Mouse (Mus musculus) cerebral cortex, adult 2 months (tissue): ENCODE data around the gene Cfc1.

ENCODE experiments used
- WGBS: fragments of 180-500 bp; shearing (Covaris S2); methylation state at CpG from one replicate; pipeline ENCODE4 v1.1.7; 2018; 5-methylcytosine and 5-hydroxymethylcytosine counted together

Cfc1 gene

DNA sequence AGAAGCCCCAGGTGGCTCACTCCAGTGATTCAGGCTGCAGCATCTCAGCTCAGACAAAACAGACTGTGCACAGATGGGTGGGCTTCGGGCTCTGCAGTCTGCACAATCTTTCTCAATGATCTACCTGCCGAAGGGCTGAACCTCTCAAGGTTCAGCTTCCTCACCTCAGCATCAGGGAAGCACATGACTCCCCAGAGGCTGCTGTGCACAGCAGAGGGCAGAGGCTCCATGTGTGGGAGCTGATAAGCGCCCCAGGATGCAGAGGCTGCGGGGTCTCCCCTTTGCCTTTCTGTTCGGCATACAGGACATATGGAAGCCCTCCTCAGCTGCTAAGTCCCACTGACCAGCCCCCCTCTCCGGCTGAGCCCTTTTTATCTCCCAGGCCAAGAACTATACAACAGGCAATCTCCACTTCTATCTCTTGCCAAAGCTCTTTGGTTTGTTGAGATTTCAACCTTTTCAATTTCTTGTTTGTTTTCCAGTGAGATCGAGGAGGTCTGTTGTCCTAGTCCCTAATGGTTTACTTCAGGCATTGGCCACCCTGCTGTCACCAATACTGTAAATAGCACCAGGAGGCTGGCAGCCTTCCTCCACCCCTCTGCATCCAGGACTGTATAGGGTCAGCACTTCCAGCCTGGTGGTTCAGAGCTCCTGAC lies at the start of gene Cfc1:
Gene Cfc1 (plus strand): TSS at position 606 of the 656 bp plus-strand sequence.
- 60% methylated on average over 7 of the region's 7 CpGs for WGBS

DNA sequence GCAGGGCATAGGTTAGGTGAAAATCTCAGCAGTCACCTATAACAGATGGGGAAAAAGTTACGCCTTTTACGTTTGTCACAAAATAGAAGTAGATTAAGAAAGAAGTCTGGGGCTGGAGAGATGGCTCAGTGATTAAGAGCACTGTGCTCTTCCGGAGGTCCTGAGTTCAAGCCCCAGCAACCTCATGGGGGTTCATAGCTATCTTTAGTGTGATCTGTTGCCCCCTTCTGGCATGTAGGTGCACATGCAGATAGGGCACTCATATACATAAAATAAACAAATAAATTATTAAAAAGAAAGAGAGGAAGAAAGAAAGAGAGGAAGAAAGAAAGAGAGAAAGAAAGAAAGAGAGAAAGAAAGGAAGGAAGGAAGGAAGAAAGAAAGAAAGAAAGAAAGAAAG lies 48.1 kb upstream of the Cfc1 start:
- WGBS, result 93% methylated on average over 3 of the region's 3 CpGs

DNA sequence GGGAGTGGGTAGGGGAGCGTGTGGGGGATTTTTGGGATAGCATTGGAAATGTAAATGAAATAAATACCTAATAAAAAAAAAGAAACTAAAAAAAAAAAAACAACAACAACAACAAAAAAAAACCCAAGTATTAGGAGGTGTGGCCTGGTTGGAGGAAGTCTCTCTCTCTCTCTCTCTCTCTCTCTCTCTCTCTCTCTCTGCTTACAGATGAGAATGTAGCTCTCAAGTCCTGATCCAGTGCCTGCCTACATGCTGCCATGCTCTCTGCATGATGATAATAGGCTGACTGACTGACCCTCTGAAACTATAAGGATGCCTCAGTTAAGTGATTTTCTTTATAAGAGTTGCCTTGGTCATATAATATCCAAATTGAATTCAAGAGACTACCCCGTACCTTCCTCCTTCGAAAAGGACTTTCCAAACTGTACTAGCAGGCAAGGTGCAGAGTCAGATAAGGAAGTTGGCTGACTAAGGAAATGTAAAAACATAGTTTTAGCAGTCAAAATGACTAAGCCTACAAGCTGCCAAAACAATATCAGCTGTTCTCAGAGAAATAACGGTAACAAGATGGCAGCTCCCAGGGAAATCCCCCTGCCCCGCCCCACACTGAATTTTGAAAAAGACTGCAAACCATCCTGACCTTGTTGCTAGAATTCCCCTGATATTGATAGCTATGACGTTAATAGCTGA lies 45.5 kb upstream of the Cfc1 start:
- 85% methylated on average over 6 of the region's 6 CpGs for WGBS

DNA sequence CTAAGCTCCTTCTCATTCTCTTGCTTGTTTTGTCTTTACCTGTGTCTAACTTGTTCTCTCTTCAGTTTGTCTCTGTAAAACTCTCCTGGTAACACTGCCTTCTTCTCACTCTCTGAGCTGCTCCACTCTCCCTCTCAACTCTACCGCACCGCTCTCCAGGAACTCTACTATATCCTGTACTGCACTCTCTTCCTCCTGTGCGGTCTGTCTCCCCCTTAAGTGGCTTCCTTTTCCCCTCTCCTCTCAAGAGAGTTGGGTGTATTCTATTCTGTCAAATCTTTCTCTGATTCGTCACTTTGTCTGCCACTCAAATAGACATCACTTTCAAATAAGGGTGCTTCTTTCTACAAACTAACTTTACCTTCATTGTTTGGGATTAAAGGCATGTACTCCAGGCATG lies 44.0 kb upstream of the Cfc1 start:
- 89% methylated on average over 4 of the region's 4 CpGs for WGBS

DNA sequence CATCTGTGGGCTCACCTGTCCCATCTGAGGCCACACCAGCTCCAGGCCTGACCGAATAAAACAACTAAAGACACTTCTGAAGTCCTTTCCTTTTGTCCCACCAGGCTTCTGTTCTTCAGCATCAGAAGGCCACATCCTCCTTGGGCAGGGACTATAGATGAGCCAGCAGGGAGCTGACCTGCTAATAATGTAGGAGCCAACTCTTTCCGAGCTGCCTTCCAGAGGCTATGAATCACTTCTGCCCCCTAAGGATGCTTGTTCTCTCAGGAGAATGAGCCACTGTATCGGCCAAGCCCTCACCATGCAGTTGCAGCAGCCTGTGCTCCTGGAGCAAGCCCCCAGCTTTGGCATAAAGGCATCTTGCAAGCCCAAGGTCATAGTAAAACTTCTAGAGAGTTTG lies 32.5 kb upstream of the Cfc1 start:
- 66% methylated on average over 3 of the region's 3 CpGs for WGBS

DNA sequence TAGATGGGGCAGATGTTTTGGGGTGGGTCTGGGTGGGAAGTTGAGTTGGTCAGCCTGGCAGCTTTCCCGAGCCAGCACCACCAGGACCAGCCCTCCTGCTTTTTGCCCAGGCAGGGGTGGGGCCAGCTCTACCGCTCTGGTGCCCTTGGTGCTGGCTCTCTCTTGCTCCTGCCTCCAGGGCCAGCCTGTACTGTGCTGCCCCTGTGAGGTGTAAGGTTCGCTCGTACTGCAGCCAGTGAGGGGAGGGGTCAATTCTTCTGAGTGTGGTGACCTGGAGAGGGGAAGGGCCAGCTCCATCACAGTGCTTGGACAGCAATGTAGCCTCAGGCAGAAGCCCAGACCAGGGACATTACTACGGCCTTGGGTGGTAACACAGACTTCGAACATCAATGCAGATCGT lies 30.1 kb upstream of the Cfc1 start:
- WGBS, result 86% methylated on average over 7 of the region's 7 CpGs

DNA sequence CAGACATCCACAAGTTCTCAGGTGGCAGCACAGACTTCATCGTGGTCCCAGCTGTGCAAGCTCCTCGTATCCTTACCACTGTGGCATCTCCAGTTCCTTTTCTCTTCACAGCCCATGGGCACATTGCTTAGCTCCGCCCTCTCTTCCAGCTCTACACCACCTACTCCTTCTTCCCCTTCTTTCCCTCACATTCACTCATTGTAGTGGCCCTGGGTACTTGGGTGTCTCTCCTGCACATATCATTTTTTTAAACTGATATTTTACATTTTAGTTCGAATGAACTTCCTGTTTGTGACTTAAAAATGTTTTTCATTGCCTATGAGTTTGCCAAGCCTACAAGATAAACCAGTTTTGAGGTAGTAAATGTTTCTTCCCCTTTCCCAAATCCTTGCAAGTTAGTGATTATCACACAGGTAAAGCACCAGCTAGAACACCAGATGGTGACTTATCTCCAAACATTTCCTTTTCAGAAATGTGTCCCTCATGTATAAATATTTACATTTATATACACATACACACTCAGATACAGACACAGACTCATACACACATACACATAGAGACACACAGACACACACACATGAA lies 29.4 kb upstream of the Cfc1 start:
- WGBS, result 82% methylated on average over 4 of the region's 4 CpGs

DNA sequence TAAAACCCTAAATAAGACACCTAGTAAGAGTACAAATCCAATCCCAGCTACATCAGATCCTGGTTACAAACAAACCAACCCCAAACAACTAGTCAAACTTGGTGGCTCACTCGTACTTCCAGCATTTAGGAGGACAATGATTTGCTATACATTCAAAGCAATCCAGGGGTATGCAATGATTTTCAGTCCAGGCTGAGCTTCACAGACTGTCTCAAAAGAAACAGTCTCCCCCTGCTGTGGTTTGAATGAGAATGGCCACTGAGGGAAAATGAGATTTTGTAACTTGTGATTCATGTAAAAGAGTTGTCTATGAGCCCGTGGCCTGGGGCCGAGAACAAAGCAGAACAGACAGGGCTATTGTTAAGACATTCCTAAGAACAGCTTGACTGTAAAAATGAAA lies 27.5 kb upstream of the Cfc1 start:
- 83% methylated on average over 3 of the region's 3 CpGs for WGBS

DNA sequence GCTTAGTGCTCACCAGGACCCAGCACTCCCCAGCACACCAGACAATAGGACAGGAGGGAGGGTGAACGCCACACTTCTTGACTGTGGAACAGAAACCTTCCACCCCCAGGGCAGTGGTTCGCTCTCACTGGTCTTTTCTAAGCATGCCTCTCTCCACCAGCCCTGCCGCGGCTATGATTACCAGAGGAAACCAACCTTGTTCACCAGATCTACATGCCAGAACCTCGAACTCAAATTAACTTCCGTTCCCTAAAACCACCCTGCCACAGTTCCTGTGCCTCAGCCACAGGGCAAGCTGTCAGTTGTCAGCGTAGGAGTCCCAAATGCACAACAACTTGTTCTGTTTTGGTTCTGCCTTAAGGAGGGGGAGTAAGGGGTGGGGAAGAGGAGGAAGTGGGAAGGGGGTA lies 24.9 kb upstream of the Cfc1 start:
- 7% methylated on average over 7 of the region's 7 CpGs for WGBS

DNA sequence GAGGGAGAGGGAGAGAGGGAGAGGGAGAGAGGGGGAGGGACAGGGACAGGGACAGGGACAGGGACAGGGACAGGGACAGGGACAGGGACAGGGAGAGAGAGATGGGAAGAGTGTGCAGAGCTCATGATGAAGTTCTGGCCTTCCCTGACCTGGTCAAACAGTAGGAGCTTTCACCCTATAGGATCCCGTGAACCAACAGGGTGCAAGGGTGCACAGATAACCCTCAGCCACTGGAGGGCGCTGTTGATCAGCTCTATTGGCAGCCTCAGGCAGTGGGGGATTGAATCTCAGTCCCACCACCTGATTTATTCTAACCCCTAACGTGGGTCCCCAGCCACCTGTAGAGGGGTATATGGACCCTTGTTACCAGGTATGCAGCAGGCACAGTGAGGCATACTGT lies 24.4 kb upstream of the Cfc1 start:
- 7% methylated on average over 3 of the region's 3 CpGs for WGBS

DNA sequence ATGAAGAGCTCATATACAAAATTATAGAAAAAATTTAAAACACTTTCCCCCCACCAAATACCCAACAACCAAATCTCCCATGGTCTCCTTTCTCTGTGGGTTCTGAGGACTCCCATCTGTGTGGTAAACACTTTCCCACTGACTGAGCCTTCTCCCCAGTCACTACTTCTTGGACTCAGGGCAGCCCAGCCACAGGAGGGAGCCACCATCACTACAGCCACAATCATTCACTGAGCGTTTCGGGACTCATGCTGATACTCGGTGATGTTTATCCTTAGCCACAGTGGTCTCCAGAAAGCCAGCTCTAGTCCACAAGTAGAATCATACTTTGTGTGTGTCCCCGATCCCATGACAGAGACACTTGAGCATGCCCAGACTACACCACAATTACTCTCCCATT lies 22.4 kb upstream of the Cfc1 start:
- 92% methylated on average over 4 of the region's 4 CpGs for WGBS

DNA sequence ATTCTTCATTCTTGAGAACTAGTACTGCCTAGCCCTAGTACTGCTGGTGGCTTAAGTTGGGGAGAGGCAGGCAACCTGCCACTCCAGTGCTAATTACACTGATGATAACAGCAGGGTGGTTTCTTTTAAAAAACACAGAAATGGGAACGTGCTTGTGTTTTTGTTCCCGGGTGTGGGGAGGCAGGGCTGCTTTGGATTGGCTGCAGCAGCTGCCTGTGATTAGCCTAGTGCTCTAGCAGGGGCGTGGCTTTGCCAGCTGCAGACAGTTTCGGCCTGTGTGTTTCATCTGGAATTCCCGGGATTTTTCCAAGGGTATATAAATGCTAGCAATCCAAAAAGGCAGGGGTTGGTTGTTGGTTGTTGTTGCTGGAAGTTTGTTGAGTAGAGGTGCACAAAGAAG lies 18.9 kb upstream of the Cfc1 start:
- WGBS, result 53% methylated on average over 5 of the region's 5 CpGs

DNA sequence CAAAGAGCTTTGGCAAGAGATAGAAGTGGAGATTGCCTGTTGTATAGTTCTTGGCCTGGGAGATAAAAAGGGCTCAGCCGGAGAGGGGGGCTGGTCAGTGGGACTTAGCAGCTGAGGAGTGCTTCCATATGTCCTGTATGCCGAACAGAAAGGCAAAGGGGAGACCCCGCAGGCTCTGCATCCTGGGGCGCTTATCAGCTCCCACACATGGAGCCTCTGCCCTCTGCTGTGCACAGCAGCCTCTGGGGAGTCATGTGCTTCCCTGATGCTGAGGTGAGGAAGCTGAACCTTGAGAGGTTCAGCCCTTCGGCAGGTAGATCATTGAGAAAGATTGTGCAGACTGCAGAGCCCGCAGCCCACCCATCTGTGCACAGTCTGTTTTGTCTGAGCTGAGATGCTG lies 18.2 kb upstream of the Cfc1 start:
- 76% methylated on average over 6 of the region's 6 CpGs for WGBS

DNA sequence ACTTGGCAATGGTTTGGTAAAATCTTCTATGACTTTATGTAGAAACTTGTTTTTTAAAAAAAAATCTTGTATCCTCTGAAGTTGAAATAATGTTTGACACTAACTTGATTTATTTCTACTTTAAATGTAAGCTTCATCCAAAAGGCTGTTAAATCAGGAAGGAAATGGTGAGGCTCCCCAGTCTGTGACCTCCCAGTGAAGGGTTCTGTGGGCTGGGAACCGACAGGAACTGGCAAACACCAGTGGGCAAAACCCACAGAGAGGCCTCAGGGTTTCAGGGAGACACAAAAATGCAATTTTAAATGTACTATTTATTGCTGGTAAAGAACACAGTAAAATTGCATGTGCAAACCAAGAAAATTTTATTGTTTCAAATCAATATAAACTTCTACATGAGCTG lies 17.7 kb upstream of the Cfc1 start:
- 58% methylated on average over 1 of the region's 1 CpGs for WGBS

DNA sequence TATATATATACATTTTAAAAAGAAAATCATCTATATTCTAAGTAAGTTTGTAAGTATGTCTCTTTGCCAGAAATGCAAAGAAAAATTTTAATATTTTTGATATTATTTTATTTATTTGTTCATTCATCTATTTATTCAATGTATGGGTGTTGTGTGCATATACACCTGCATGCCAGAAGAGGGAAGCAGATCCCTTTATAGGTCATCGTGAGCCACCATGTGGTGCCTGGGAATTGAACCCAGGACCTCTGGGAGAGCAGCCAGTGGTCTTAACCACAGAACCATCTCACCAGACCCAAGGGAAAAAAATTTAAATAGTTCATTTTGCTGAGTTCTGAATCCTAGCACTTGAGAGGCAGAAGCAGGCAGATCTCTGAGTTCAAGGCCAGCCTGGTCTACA lies 17.2 kb upstream of the Cfc1 start:
- WGBS, result 86% methylated on average over 1 of the region's 1 CpGs

DNA sequence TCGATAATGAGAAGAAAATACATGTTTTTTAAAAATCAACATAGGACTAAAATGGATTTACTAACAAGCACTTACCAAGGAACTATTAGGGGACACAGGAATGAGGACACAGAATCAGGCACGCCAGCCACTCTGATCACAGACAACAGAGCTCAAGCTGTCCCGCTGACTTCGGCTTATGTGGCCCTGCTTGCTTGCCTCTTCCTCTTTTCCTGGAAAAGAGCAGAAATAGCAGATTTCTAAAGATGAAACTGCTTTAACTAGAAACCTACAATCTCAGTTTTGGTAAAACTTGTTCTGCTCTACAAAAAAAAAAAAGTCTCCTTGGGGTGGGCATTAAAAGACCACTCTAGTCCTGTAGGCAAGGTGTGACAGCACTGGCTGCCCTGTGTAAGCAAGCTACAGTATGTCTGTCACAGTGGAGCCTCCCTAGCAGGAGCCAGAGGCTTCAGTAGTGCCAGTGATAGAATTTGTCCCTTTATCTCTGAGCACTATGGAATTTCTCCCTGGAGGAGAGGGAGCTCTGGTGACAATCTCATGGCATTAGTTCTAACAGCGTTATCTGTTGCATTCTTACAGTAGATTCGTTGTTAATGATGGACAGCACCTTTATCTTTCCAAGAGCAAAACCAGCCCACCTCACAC lies 13.1 kb upstream of the Cfc1 start:
- WGBS, result 82% methylated on average over 6 of the region's 6 CpGs

DNA sequence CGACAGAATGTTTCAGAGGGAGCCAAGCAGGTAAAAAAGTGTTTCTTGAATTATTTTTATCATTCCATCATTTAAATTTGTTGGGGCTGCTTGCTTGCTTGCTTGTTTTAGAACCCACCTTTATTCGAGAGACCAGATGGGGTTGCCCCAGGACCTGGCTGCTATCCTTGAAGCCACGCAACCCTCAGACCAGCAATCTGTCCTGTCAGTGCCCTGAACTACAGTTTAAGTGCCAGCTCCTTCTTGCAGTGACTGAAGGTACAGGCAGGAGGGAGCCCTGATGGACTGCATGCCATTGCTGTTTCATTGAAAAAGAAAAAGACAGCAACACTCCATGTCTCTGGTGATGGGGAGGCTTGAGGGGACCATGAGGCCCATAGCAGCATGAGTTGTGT lies 12.6 kb upstream of the Cfc1 start:
- 89% methylated on average over 3 of the region's 3 CpGs for WGBS

DNA sequence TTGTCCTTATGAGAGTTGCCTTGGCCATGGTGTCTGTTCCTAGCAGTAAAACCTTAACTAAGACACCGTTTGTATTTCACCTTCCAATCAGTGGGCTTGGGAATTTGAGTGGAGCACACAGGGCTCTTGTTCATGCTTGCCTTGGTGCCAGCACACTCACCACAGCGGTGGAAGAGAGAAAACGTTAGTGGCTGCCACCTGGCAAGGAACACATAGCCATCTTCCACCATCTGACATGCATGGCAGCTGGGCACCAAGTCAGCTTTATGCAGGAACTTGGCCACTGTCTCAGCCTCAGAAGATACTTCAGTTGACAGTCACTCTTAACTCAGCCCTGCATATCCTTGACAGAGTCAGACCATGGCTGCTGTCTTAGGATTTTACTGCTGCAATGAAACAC lies 11.8 kb upstream of the Cfc1 start:
- 56% methylated on average over 3 of the region's 3 CpGs for WGBS

DNA sequence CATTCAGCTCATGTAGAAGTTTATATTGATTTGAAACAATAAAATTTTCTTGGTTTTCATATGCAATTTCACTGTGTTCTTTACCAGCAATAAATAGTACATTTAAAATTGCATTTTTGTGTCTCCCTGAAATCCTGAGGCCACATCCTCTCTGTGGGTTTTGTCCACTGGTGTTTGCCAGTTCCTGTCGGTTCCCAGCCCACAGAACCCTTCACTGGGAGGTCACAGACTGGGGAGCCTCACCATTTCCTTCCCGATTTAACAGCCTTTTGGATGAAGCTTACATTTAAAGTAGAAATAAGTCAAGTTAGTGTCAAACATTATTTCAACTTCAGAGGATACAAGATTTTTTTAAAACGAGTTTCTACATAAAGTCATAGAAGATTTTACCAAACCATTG lies 874 bp upstream of the Cfc1 start:
- WGBS, result 61% methylated on average over 3 of the region's 3 CpGs

DNA sequence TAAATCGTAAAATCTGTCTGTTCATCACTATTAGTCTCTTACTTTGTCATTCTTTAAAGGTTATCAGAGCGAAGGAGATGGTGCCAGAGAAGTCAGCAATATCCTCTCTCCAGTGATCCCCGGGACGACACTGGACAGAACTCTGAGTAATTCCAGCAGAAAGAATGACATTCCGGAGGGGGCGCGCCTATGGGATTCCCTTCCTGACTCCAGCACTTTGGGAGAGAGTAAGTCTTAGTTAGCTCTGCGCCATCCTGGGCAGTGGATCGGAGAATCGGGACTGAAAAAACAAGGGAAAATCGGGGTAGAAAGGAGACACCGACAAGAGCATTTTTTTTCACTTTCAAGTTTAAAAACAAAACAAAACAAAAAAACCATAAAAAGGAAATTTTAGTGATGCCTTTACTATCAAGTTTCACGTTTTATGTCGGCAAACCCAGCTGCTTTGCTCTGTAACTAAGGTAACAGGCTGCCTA lies 881 bp downstream of the Cfc1 start:
- 6% methylated on average over 14 of the region's 14 CpGs for WGBS

DNA sequence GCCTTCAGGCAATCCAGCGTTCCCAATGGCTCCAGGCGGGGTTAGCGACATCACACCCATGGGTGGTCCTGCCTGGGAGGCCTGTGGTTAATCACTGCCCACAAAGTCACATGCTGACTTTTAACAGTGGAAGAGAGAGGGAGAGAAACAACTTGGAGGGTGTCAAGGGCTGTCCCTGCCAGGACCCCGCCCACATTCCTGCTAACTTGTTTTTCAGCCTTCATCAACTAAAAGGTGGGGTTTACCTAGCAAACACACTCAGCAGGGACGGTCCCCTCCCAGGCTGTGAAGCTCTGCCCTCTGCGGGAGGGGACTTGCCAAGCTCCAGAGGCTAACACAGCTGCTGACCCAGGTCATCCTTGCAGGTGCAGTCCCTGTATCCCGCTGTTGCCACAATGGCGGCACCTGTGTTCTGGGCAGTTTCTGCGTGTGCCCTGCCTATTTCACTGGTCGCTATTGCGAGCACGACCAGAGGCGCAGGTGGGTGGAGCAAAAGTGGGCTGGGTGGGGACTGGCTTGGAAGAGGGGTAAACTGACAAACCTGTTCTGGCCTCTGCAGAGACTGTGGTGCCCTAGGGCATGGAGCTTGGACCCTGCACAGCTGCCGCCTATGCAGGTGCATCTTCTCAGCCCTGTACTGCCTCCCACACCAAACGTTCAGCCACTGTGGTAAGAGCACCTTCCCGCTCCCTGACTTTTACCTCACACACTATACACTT lies 1.5 kb downstream of the Cfc1 start:
- WGBS, result 8% methylated on average over 16 of the region's 16 CpGs

DNA sequence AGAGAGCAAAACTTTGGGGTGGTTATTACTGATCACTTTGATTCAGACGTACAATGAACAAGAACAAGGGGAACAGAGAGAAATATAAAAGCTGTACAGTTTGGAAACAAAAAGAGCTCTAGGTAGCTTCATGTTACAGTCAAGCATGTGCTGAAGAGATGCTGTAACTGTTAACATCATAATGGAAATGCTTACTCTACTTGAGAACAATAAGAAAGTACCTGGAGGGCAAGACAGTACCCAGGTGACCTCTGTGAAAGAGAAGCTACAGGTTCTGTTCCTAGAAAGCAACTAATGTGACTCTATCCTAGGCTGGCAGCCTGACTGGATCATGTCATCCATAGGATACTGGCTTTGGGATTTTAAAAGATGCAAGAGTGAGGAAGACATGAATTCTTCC lies 11.6 kb downstream of the Cfc1 start:
- 93% methylated on average over 1 of the region's 1 CpGs for WGBS
